Mouse (Mus musculus) megakaryocyte, embryonic 14.5 days (primary cell): ENCODE data around the gene Tmprss7.

Source experiments
- FLI1 ChIP-seq: IDR thresholded peaks from 2 replicates; pipeline ENCODE4 v1.6.1; 2012; ENCODE audit warnings: low read length, inconsistent platforms, mixed read lengths
- GATA1 ChIP-seq: IDR thresholded peaks from 3 replicates; pipeline ENCODE4 v1.6.1; 2012; ENCODE audit warnings: mixed read lengths, low read length, inconsistent platforms, borderline replicate concordance

- no peak for TF ChIP-seq GATA1
- no peak for TF ChIP-seq FLI1
These were observed 44.4 kb upstream of the Tmprss7 start for GRCm38 (mm10) chr16:45737880-45738279.
